Mouse (Mus musculus) mouse embryonic stem cell (cell line): Measurements from ENCODE around the gene Rbm20.
"Not testable (repeated sequence)": the region's sequence is repeated elsewhere in the genome, so short reads cannot be mapped to it uniquely, and the experiment has no call there.

Source experiments
- in situ Hi-C, 2 experiments: fragments of 300-500 bp; cut with MboI; formaldehyde crosslinking; loops; 1 replicate in 1 of 2; 3 replicates in 1 of 2; pipeline ENCODE4 v1.14.3; 2019 to 2020; ENCODE audit warnings: low sequenced_read_pairs in 2 of 2, low pct_unique_long_range_greater_than_20kb in 1 of 2, mixed read lengths in 1 of 2; ENCODE audit not compliant: unreplicated experiment in 1 of 2

Gene Rbm20

DNA sequence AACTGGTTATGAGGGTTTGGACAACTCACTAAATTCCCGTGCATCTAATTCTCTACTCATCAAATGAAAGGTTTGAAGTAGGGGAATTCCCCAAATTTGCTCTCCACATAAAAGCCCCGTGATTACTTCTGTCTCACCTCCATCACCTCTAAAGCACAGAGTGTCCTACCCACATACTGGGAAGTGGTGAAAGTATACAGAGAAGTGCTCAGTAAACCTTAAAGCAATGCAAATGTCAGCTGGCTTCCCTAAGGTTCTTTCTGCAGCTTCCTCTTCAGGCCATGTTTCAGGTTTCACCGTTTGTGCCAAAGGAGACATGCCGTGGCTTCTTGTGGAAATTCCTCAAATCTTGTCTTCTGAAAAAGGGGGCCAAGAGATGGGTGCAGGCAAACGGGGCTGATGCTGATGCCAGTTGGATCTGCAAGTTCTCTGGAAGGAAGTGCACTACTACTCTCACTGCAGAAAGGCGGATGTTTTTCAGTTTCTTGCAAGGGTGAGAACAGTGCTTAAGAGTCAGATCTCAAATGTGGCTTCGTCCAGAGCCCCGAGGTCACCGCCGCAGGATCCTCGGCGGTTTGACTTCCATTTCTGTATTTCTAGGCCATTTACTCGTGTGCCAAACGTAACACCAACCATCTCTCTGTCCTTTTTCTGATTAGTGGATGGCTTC lies 223.0 kb downstream of the Rbm20 start:
- in situ Hi-C loops = no loop called here

DNA sequence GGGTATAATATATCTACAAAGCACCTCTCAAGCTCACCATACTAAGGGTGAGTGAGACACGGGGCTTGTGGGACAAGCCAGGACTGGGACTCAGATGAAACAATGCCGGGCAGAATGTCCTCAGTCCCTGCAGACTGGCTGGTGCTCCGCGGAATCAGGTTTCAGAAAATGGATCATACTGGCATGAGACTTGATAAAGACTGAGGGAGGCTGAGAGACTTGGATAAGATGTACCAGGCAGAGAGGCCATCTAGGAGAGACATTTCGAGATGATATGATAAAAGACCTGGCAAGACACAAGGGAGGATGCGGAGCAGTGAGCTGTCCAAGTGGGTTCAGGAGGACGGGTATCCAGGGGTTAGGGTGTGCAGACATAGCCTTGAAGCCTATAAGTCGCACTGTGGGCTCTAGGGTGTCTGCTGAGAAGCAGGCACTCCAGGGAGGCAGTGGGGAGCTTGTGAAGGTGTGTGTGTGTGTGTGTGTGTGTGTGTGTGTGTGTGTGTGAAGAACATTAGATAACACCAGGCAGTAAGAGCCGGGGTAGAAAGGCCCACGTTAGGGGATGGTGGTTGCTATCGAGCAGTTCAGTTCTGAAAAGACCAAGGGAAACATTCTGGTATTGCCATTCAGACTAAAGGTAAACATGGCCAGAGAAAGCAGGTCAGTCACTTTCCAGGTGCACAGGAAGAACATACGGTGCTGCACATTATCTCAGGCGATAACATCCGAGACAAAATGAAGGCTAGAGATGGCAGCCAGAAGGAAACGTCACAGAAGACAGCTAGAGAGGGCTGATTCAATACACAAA lies 225.0 kb downstream of the Rbm20 start:
- in situ Hi-C loops = no loop called here

DNA sequence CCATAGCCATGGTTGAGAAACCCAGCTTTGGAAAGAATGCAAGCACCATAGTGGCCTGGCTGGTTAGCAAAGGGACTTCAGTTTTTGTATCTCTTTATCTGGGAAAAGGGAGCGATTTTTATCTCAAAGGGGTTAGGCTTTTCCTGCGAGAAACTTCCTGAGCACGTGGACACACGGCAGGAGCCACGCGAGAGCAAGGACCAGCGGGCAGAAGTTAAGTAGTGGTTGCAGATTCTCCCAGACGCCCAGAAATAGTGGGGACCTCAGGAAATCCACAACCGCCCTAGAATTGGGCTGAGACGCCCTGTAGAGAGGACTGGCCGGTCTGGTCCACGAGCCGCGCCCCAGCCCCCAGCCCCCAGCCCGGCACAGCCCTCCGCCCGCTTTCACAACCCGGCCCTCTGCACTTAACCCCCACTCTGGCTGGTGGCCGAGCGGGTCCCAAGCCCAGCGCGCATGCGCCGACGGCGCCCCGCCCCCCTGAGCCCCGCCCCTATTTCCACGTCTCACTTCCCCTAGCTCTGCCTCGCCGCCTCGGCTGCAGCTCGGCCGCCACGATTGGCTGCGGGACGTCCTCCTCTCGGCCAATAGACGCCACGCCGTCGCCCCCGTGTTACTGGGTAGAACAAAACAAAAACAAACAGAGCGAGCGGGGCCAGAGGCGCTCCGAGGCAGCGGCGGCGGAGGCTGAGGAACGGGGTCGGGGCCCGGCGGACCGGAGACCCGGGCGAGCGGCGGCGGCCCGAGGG lies 225.8 kb downstream of the Rbm20 start:
- in situ Hi-C loops = no loop called here

DNA sequence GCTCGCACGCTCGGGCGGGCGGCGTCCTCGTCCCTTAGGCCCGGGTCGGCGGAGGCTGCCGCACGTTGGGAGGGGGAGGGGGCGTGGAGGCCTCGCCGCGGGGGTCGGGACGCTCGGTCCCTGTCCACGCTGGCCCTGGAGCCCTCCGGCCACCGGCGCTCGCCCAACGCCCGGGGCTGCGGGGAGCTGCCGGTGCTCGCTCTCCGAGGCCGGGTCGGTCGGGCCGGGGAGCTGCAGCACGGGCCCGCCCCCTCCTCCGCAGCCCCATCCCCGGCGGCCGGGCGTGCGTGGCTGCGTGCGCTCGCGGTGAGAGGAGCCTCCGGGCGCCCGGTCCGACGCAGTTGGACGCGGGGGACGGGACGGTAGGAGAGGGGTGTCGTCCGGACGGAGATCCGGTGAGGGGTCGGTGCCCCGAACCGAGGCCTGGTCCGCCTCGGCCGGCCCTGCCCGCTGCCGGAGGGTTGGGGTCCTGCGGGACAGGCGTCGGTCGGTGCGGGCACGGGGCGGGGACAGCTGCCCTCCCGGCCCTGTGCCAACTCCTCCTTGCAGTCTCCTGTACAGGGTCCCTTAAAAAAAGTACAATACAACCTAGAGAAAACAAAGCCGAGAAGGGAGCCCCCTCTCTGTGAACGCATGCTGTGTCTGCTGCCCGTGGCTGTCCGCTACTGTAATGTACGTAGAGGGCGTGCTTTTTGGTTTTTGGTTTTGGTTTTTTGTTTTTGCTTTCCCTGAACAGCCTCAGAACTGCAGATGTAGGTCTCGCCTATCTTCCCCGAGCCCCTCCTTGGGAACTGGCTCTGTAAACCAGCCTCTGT lies 226.6 kb downstream of the Rbm20 start:
- in situ Hi-C loops = no loop called here

DNA sequence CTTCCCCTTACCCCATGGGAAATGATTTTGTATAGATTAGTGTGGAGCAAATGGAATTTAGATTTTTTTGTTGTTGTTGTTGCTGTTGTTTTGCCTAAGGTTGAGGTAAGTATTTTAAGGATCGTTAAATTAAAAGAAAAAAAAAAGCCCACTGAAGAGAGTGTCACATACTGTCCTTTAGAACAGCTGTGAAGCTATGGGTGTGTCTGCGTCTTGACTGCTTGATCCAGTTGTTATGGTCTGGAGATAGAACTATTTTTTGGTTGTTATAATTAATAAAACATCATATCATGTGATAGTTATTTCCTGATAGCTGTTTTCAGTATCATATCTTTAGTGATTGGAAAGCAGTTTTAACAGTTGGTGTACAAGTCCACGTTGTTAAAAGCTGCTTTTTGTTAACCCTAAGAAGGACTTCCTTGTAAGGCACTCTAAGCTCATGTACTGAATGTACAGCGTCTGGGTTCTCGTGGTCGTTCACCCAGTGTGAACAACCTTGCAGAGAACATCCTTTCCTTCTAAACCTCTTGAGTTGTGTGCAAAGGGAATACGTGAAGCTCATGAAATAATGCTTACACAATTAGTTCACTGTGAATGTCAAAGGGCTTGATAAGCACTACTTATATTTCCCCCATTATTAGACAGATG lies 227.9 kb downstream of the Rbm20 start:
- in situ Hi-C loops = no loop called here

DNA sequence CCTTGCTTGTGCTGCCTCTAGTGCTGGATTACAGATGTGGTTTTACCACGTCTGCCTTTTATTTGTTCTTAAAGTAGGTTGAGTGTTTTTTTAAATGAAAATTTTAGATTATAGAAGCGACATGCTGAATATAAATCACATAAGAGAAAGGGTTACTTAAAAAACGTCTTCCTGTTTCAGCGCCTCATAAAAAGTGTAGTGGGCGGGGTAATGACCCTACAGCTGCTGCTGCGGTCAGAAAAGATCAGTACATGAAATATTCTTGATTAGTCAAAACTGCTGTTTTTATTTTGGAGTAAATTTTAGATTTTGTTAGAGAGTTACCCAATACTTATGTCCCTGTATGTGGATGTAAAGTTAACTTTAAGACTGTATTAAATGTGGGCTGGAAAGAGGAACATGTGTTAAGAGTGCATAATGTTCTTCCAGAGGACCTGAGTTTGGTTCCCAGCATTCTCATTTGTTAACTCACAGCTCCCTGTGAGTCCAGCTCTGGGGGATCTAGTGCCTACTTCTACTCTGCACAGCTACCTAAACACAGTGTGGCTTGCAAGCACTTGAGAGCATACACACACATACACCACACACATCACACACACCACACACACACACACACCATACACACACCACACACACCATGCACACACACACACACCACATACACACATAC lies 229.1 kb downstream of the Rbm20 start:
- in situ Hi-C loops = no loop called here

DNA sequence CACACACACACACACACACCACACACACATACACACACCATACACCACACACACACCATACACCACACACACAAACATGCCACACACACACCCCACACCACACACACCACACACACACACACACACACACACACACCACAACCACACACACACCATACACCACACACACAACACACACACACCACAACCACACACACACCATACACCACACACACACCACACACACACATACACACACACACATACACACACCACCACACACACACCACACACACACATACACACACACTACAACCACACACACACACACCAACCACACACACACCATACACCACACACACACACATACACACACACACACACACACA lies 229.6 kb downstream of the Rbm20 start:
- in situ Hi-C loops = not testable (repeated sequence)

DNA sequence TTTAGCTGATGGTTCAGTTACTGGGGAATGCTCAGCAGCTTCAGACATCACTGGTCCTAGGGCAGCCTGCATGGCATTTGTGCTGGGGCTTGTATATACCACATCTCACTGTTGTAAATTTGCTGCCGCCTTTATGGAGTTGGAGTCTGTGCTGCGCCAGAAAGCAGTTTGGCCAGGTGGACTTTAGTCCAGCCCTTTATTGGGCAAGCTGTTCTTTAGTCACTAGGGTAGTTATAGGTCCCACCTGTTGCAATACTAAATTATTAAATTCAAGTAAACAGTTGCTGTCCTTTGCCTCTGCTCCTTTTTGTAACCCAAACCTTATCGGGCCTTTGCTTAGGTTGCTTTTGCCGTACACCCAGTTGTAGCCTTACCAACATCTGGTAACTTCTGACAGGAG lies 237.8 kb downstream of the Rbm20 start:
- in situ Hi-C loops = loop anchor here in 1 of 2 experiments (10.0 kb wide), 1 partner anchor 140 kb away; no protein-coding TSS in a partner anchor
